Mouse (Mus musculus): ENCODE results near the gene Gm17657.

Gene Gm17657

GRCm38 (mm10) chr17:29549543-29550428 lies at the start of gene Gm17657, which contains the start of gene Tbc1d22b:
Gene Gm17657, minus strand, starts transcription at chr17:29549638.
Gene Tbc1d22b, plus strand, starts transcription at chr17:29549785.
- peak; percentile 95 for DNase-seq

- DNase-seq = no peak
Observed at GRCm38 (mm10) chr17:29599051-29599450, 49.6 kb upstream of the Gm17657 start.

GRCm38 (mm10) chr17:29596771-29597132 lies 47.3 kb upstream of the Gm17657 start:
- no peak for DNase-seq

GRCm38 (mm10) chr17:29595891-29596770 lies 46.7 kb upstream of the Gm17657 start:
- DNase-seq = no peak

- no peak for DNase-seq
Observed at GRCm38 (mm10) chr17:29589221-29589898, 39.9 kb upstream of the Gm17657 start.

GRCm38 (mm10) chr17:29586921-29587320 lies 37.5 kb upstream of the Gm17657 start:
- no peak for DNase-seq

GRCm38 (mm10) chr17:29585446-29585845 lies 36.0 kb upstream of the Gm17657 start:
- no peak for DNase-seq

GRCm38 (mm10) chr17:29584737-29585136 lies 35.3 kb upstream of the Gm17657 start:
- no peak for DNase-seq

- DNase-seq = no peak
Observed at GRCm38 (mm10) chr17:29584306-29584705, 34.9 kb upstream of the Gm17657 start.

- no peak for DNase-seq
Observed at GRCm38 (mm10) chr17:29583569-29583968, 34.1 kb upstream of the Gm17657 start.

- peak; percentile 37 for DNase-seq
Observed at GRCm38 (mm10) chr17:29579579-29580126, 30.2 kb upstream of the Gm17657 start.

GRCm38 (mm10) chr17:29569831-29570230 lies 20.4 kb upstream of the Gm17657 start:
- no peak for DNase-seq

GRCm38 (mm10) chr17:29568435-29568834 lies 19.0 kb upstream of the Gm17657 start:
- DNase-seq = no peak

- DNase-seq = no peak
Observed at GRCm38 (mm10) chr17:29565521-29565920, 16.1 kb upstream of the Gm17657 start.

GRCm38 (mm10) chr17:29558476-29558875 lies 9.0 kb upstream of the Gm17657 start:
- no peak for DNase-seq

- DNase-seq = no peak
Observed at GRCm38 (mm10) chr17:29556893-29557292, 7.5 kb upstream of the Gm17657 start.

- DNase-seq = no peak
Observed at GRCm38 (mm10) chr17:29556456-29556855, 7.0 kb upstream of the Gm17657 start.

GRCm38 (mm10) chr17:29554176-29554575 lies 4.7 kb upstream of the Gm17657 start:
- no peak for DNase-seq

GRCm38 (mm10) chr17:29552162-29552732 lies 2.8 kb upstream of the Gm17657 start, which contains the start of gene Tmem217:
Gene Tmem217, minus strand, starts transcription at chr17:29552385.
- DNase-seq = no peak

GRCm38 (mm10) chr17:29551019-29551418 lies 1.6 kb upstream of the Gm17657 start:
- no peak for DNase-seq

- DNase-seq = no peak
Observed at GRCm38 (mm10) chr17:29548994-29549393, 444 bp downstream of the Gm17657 start.

- DNase-seq = no peak
Observed at GRCm38 (mm10) chr17:29548494-29548893, 944 bp downstream of the Gm17657 start.
